Mouse (Mus musculus) forebrain, embryonic 14.5 days (tissue): ENCODE data around the gene Traf2. TPM values are rescaled to one million over a fixed set of nuclear protein-coding genes. Genes with fewer than 3 reads are reported as not detected.

Source experiments
- ATAC-seq: fragments of 200-750 bp; cut with Nextera tagmentation; 2 replicates; pipeline ENCODE4 v1.8.0; 2017; ENCODE audit warnings: mild to moderate bottlenecking, moderate library complexity
- DNase-seq: peaks from one replicate; pipeline ENCODE4 v3.0.0-alpha.2; 2015; ENCODE audit warnings: low spot score
- H3K27ac ChIP-seq: fragments of 300-500 bp; sonication (generic); 2 replicates; pipeline ENCODE4 v1.5.1; 2014; ENCODE audit warnings: low read depth, mild to moderate bottlenecking, control low read depth, low read length, moderate library complexity
- H3K27me3 ChIP-seq: fragments of 300-500 bp; sonication (generic); replicated peaks from 2 replicates; pipeline ENCODE4 v1.6.1; 2014; ENCODE audit warnings: low read length, control low read depth, mixed read lengths; ENCODE audit not compliant: control insufficient read depth, insufficient read depth
- H3K36me3 ChIP-seq: fragments of 300-500 bp; sonication (generic); 2 replicates; pipeline ENCODE4 v1.6.1; 2014; ENCODE audit warnings: low read length, control low read depth; ENCODE audit not compliant: control insufficient read depth, insufficient read depth
- H3K4me1 ChIP-seq: fragments of 300-500 bp; sonication (generic); 2 replicates; pipeline ENCODE4 v1.6.1; 2014; ENCODE audit warnings: antibody characterized with exemption, low read length, control low read depth; ENCODE audit not compliant: control insufficient read depth, insufficient read depth
- H3K4me2 ChIP-seq: fragments of 300-500 bp; sonication (generic); 2 replicates; pipeline ENCODE4 v1.6.1; 2014; ENCODE audit warnings: mild to moderate bottlenecking, control low read depth, low read length
- H3K4me3 ChIP-seq: fragments of 300-500 bp; sonication (generic); 2 replicates; pipeline ENCODE4 v1.5.1; 2014; ENCODE audit warnings: low read depth, low read length, control low read depth
- H3K9ac ChIP-seq: fragments of 300-500 bp; sonication (generic); 2 replicates; pipeline ENCODE4 v1.6.1; 2014; ENCODE audit warnings: mild to moderate bottlenecking, low read length, control low read depth, moderate library complexity
- H3K9me3 ChIP-seq: fragments of 300-500 bp; sonication (generic); replicated peaks from 2 replicates; pipeline ENCODE4 v1.6.1; 2016; ENCODE audit warnings: low read length, control low read depth, mixed read lengths; ENCODE audit not compliant: control insufficient read depth
- WGBS: fragments of 180-500 bp; shearing (Covaris S2); extraction: QIAGEN DNeasy Blood & Tissue Kit; methylation state at CpG from one replicate; pipeline ENCODE4 v1.1.7; 2014; 5-methylcytosine and 5-hydroxymethylcytosine counted together
- polyA plus RNA-seq: library from polyadenylated mRNA; unstranded; fragments of >200 nt; fragmentation: Nextera tagmentation; extraction: Ambion mirVana; gene quantifications from 2 replicates; pipeline ENCODE4 v1.2.1, GENCODE M21; 2014

The Traf2 gene
- polyA plus RNA-seq, 1 experiment from 2014 or later = 26.7 TPM

- DNase-seq (no peak), ATAC-seq (no peak)
- WGBS = 76% methylated on average over 10 of the region's 10 CpGs
Measured at GRCm38 (mm10) chr2:25479551-25480311, 67.0 kb downstream of the Traf2 start.

GRCm38 (mm10) chr2:25477967-25478675 is 68.6 kb downstream of the Traf2 start:
- H3K4me3 ChIP-seq = no peak overlapping the region
- no peaks in the 10 kb centered on the region for H3K36me3 ChIP-seq
- no peak overlapping the region for H3K4me2 ChIP-seq
- DNase-seq (no peak), ATAC-seq (no peak)
- H3K4me1 ChIP-seq = no peaks in the 10 kb centered on the region
- no peaks in the 10 kb centered on the region for H3K9me3 ChIP-seq
- H3K27ac ChIP-seq = no peak overlapping the region
- no peaks in the 10 kb centered on the region for H3K27me3 ChIP-seq
- 97% methylated on average over 3 of the region's 3 CpGs for WGBS
- no peak overlapping the region for H3K9ac ChIP-seq

More at GRCm38 (mm10) chr2:25479551-25480311, 67.0 kb downstream of the Traf2 start:
- no peak overlapping the region for H3K4me3 ChIP-seq
- H3K27ac ChIP-seq = no peak overlapping the region
- no peaks in the 10 kb centered on the region for H3K27me3 ChIP-seq
- no peaks in the 10 kb centered on the region for H3K36me3 ChIP-seq
- H3K9me3 ChIP-seq = no peaks in the 10 kb centered on the region
- H3K9ac ChIP-seq = no peak overlapping the region
- H3K4me1 ChIP-seq = no peaks in the 10 kb centered on the region
- H3K4me2 ChIP-seq = no peak overlapping the region

- Histone ChIP-seq H3K36me3 (no peaks in the 10 kb centered on the region), H3K9me3 (no peaks in the 10 kb centered on the region), H3K27me3 (no peaks in the 10 kb centered on the region), H3K4me3 (no peak overlapping the region), H3K9ac (no peak overlapping the region), H3K4me2 (no peak overlapping the region), H3K4me1 (no peaks in the 10 kb centered on the region), H3K27ac (no peak overlapping the region)
- 89% methylated on average over 8 of the region's 8 CpGs for WGBS
- ATAC-seq (no peak), DNase-seq (no peak)
Measured at GRCm38 (mm10) chr2:25477541-25477940, 69.2 kb downstream of the Traf2 start.

- DNase-seq (no peak), ATAC-seq (no peak)
- no peaks in the 10 kb centered on the region for H3K9me3 ChIP-seq
- peaks cover 8% of the 10 kb centered on the region; the same call in 1 of the 2 replicates for H3K4me1 ChIP-seq
- 84% methylated on average over 2 of the region's 2 CpGs for whole genome bisulfite sequencing
- no peak overlapping the region for H3K27ac ChIP-seq
- H3K4me3 ChIP-seq = no peak overlapping the region
- H3K27me3 ChIP-seq = no peaks in the 10 kb centered on the region
- H3K9ac ChIP-seq = no peak overlapping the region
- H3K36me3 ChIP-seq = no peaks in the 10 kb centered on the region
- no peak overlapping the region for H3K4me2 ChIP-seq
Measured at GRCm38 (mm10) chr2:25472550-25472949, 74.2 kb downstream of the Traf2 start.

- Histone ChIP-seq H3K27me3 (no peaks in the 10 kb centered on the region), H3K4me3 (no peak within 1 kb of the TSS), H3K9me3 (no peaks in the 10 kb centered on the region), H3K36me3 (no peaks in the 10 kb centered on the region), H3K9ac (no peak within 1 kb of the TSS), H3K4me2 (no peak within 1 kb of the TSS), H3K27ac (peak within 1 kb of the TSS; percentile 67), H3K4me1 (peaks cover 8% of the 10 kb centered on the region; the same call in 1 of the 2 replicates)
- no peak for ATAC-seq
- no peak for DNase-seq
- 68% methylated on average over 6 of the region's 6 CpGs for WGBS
Measured at GRCm38 (mm10) chr2:25469969-25470368, 76.8 kb downstream of the Traf2 start, which contains the start of gene Ptgds. Gene Ptgds, minus strand, starts transcription at chr2:25470046.

GRCm38 (mm10) chr2:25468962-25469915 is 77.5 kb downstream of the Traf2 start:
- peak; percentile 71 for ATAC-seq
- no peak overlapping the region for H3K9ac ChIP-seq
- H3K27ac ChIP-seq = peak overlapping the region; percentile 67
- H3K4me1 ChIP-seq = peaks cover 8% of the 10 kb centered on the region; the same call in 1 of the 2 replicates
- H3K27me3 ChIP-seq = no peaks in the 10 kb centered on the region
- WGBS = 67% methylated on average over 10 of the region's 10 CpGs
- H3K36me3 ChIP-seq = no peaks in the 10 kb centered on the region
- no peaks in the 10 kb centered on the region for H3K9me3 ChIP-seq
- H3K4me2 ChIP-seq = no peak overlapping the region
- H3K4me3 ChIP-seq = no peak overlapping the region
- peak; percentile 79 for DNase-seq

Other genes starting within 250 kb of the Traf2 start
- 17.0 and 21.1 TPM in 2 replicates for gene Grin1, start 227.8 kb downstream of the Traf2 start, polyA plus RNA-seq
- gene Man1b1, start 214.6 kb downstream of the Traf2 start, polyA plus RNA-seq = 69.5 and 87.7 TPM in 2 replicates
- 21.3 and 21.4 TPM in 2 replicates for gene Dpp7, start 190.6 kb downstream of the Traf2 start, polyA plus RNA-seq
- gene Uap1l1, start 181.3 kb downstream of the Traf2 start, polyA plus RNA-seq = 5.8 and 7.8 TPM in 2 replicates
- 27.8 and 28.9 TPM in 2 replicates for gene Sapcd2, start 174.6 kb downstream of the Traf2 start, polyA plus RNA-seq
- gene Entpd2, start 151.1 kb downstream of the Traf2 start, polyA plus RNA-seq = 1.9 and 2.5 TPM in 2 replicates
- 263 and 331 TPM in 2 replicates for gene Npdc1, start 147.6 kb downstream of the Traf2 start, polyA plus RNA-seq
- 0.21 TPM in 1 of 2 replicates, not detected in the other for gene Fut7, start 123.7 kb downstream of the Traf2 start, polyA plus RNA-seq
- 6.7 and 11.9 TPM in 2 replicates for gene Abca2, start 118.2 kb downstream of the Traf2 start, polyA plus RNA-seq
- 1.1 and 2.2 TPM in 2 replicates for gene Clic3, start 90.1 kb downstream of the Traf2 start, polyA plus RNA-seq
- gene Paxx, start 85.8 kb downstream of the Traf2 start, polyA plus RNA-seq = 93.2 and 101 TPM in 2 replicates
- gene Ptgds, start 76.9 kb downstream of the Traf2 start, polyA plus RNA-seq = 170 and 301 TPM in 2 replicates
- not detected in 2 replicates for gene Lcn12, start 53.0 kb downstream of the Traf2 start, polyA plus RNA-seq
- 77.9 and 102 TPM in 2 replicates for gene Fbxw5, start 46.2 kb downstream of the Traf2 start, polyA plus RNA-seq
- 4.0 and 4.1 TPM in 2 replicates for gene C8g, start 45.2 kb downstream of the Traf2 start, polyA plus RNA-seq
- gene Edf1, start 10.9 kb upstream of the Traf2 start, polyA plus RNA-seq = 369 and 370 TPM in 2 replicates
- gene Mamdc4, start 27.9 kb upstream of the Traf2 start, polyA plus RNA-seq = 0.84 and 2.2 TPM in 2 replicates
- gene Phpt1, start 28.3 kb upstream of the Traf2 start, polyA plus RNA-seq = 168 and 216 TPM in 2 replicates
- 2.2 and 4.2 TPM in 2 replicates for gene Ajm1, start 34.8 kb upstream of the Traf2 start, polyA plus RNA-seq
- gene Rabl6, start 61.6 kb upstream of the Traf2 start, polyA plus RNA-seq = 47.9 and 55.0 TPM in 2 replicates
- gene Ccdc183, start 70.7 kb upstream of the Traf2 start, polyA plus RNA-seq = 0.18 and 0.30 TPM in 2 replicates
- 27.9 and 32.8 TPM in 2 replicates for gene Tmem141, start 75.1 kb upstream of the Traf2 start, polyA plus RNA-seq
- gene Fcna, start 81.1 kb upstream of the Traf2 start, polyA plus RNA-seq = 2.0 and 3.7 TPM in 2 replicates
- gene Lcn8, start 106.2 kb upstream of the Traf2 start, polyA plus RNA-seq = not detected in 2 replicates
- gene Lcn5, start 111.0 kb upstream of the Traf2 start, polyA plus RNA-seq = not detected in 2 replicates
- not detected in 2 replicates for gene Lcn6, start 129.8 kb upstream of the Traf2 start, polyA plus RNA-seq
- not detected in 2 replicates for gene Lcn10, start 135.8 kb upstream of the Traf2 start, polyA plus RNA-seq
- not detected in 2 replicates for gene Obp2a, start 153.1 kb upstream of the Traf2 start, polyA plus RNA-seq
- 86.4 and 108 TPM in 2 replicates for gene Bmyc, start 159.8 kb upstream of the Traf2 start, polyA plus RNA-seq
- not detected in 2 replicates for gene Obp2b, start 190.1 kb upstream of the Traf2 start, polyA plus RNA-seq
- gene Lcn3, start 218.6 kb upstream of the Traf2 start, polyA plus RNA-seq = not detected in 2 replicates
- not detected in 2 replicates for gene Lcn11, start 230.1 kb upstream of the Traf2 start, polyA plus RNA-seq
- not detected in 2 replicates for gene Gm13539, start 235.3 kb upstream of the Traf2 start, polyA plus RNA-seq